28 mouse cellular contexts compared by ENCODE assay signal in genomic region chr13:53648353-53648752, GRCm38 (mm10).
"Had no signal": no experiment of that assay in that cellular context is flagged by ENCODE, and none has a peak within 500 bp of the region (broad histone marks: within the 10 kb centered on the region; RNA-seq: fewer than 3 reads in every experiment).

No protein-coding gene starts in this region.

- H3K4me3 ChIP-seq: embryonic facial prominence, embryonic 10.5 days; embryonic facial prominence, embryonic 12.5 days; embryonic facial prominence, embryonic 13.5 days; embryonic facial prominence, embryonic 15.5 days; erythroblast, embryonic 14.5 days; forebrain, embryonic 10.5 days; forebrain, embryonic 12.5 days; forebrain, embryonic 13.5 days; forebrain, embryonic 15.5 days; gastrocnemius, adult 2 months; heart, adult 2 months had no signal

- H3K36me3 ChIP-seq: embryonic facial prominence, embryonic 10.5 days; embryonic facial prominence, embryonic 12.5 days; embryonic facial prominence, embryonic 13.5 days; embryonic facial prominence, embryonic 15.5 days; forebrain, embryonic 10.5 days; forebrain, embryonic 12.5 days; forebrain, embryonic 15.5 days had no signal

- H3K27ac ChIP-seq: embryonic facial prominence, embryonic 10.5 days; embryonic facial prominence, embryonic 12.5 days; embryonic facial prominence, embryonic 13.5 days; embryonic facial prominence, embryonic 15.5 days; forebrain, embryonic 10.5 days; forebrain, embryonic 12.5 days; forebrain, embryonic 13.5 days; forebrain, embryonic 15.5 days; gastrocnemius, adult 2 months; heart, adult 2 months had no signal

- DNase-seq: cerebellum, adult 8-10 months; cerebellum, adult 9-10 months; cerebellum, adult 9-11 months; cerebellum, postnatal 10 days; cerebellum, postnatal 14 days; cerebellum, postnatal 25 days; cerebellum, postnatal 36 days; embryo, embryonic 11 days; forebrain, postnatal 0 days; gastrocnemius, adult 2 months; gastrocnemius, postnatal 10 days; gastrocnemius, postnatal 14 days; gastrocnemius, postnatal 25 days; gastrocnemius, postnatal 36 days; heart, adult 11 months; heart, adult 18-20 months; heart, adult 2 months had no signal

- H3K9me3 ChIP-seq: embryonic facial prominence, embryonic 10.5 days; embryonic facial prominence, embryonic 13.5 days; embryonic facial prominence, embryonic 15.5 days; forebrain, embryonic 12.5 days; forebrain, embryonic 13.5 days; forebrain, embryonic 15.5 days had no signal

- ATAC-seq: forebrain, embryonic 13.5 days; forebrain, embryonic 14.5 days; forebrain, embryonic 15.5 days; forebrain, embryonic 16.5 days; forebrain, postnatal 0 days had no signal

- H3K4me1 ChIP-seq: embryonic facial prominence, embryonic 12.5 days; embryonic facial prominence, embryonic 13.5 days; embryonic facial prominence, embryonic 15.5 days; forebrain, embryonic 10.5 days; forebrain, embryonic 12.5 days; forebrain, embryonic 13.5 days; forebrain, embryonic 15.5 days had no signal

- H3K27me3 ChIP-seq: embryonic facial prominence, embryonic 12.5 days; embryonic facial prominence, embryonic 13.5 days; embryonic facial prominence, embryonic 15.5 days; forebrain, embryonic 12.5 days; forebrain, embryonic 13.5 days; forebrain, embryonic 15.5 days had no signal
